Comparison of ENCODE assay signal across 7 mouse cellular contexts in genomic region chr13:52025482-52025848, GRCm38 (mm10).
DNase-seq lines count a peak whose midpoint lies in the region; ATAC-seq lines count a peak whose summit lies in the region.

No protein-coding gene starts in this region.

- no peak overlapping the region for H3K27ac ChIP-seq in embryonic facial prominence, embryonic 13.5 days
- H3K27ac ChIP-seq in hindbrain, embryonic 14.5 days, result no peak overlapping the region

- no peak for ATAC-seq in megakaryocyte, adult 5-6 weeks (ENCODE audit: poor library complexity, severe bottlenecking)
- peak; percentile 32; the same call in 1 of the 2 replicates for ATAC-seq in embryonic facial prominence, embryonic 13.5 days (ENCODE audit: insufficient number of reproducible peaks, insufficient read depth, low FRiP score, low TSS enrichment, low read depth)
- peak; percentile 58; the same call in 1 of the 2 replicates for ATAC-seq in hindbrain, embryonic 14.5 days (ENCODE audit: low FRiP score)

- H3K4me2 ChIP-seq in embryonic facial prominence, embryonic 13.5 days, result no peak overlapping the region
- no peak overlapping the region for H3K4me2 ChIP-seq in hindbrain, embryonic 14.5 days (replicated peaks)

- peak overlapping the region; percentile 19 for H3K4me3 ChIP-seq in megakaryocyte, embryonic 14.5 days (replicated peaks)
- H3K4me3 ChIP-seq in embryonic facial prominence, embryonic 13.5 days, result no peak overlapping the region
- H3K4me3 ChIP-seq in hindbrain, embryonic 14.5 days (replicated peaks; ENCODE audit: low read length), result no peak overlapping the region

- 0 out of 2 replicates have a peak, but pooled peaks cover under 1% of the 10 kb centered on the region for H3K9me3 ChIP-seq in megakaryocyte, embryonic 14.5 days
- no peaks in the 10 kb centered on the region for H3K9me3 ChIP-seq in embryonic facial prominence, embryonic 13.5 days
- H3K9me3 ChIP-seq in hindbrain, embryonic 14.5 days (ENCODE audit: control insufficient read depth, low read length), result no peaks in the 10 kb centered on the region

- DNase-seq in hindbrain, embryonic 14.5 days (ENCODE audit: low spot score), result no peak
- DNase-seq in skeletal muscle tissue, adult 2 months (ENCODE audit: low read depth, low spot score), result peak; percentile 76
- no peak for DNase-seq in left cerebral cortex, postnatal 10 days (ENCODE audit: extremely low spot score in 1 of 2, low spot score in 2 of 2)
- DNase-seq in lung, postnatal 4 days, result no peak

- H3K4me1 ChIP-seq in megakaryocyte, embryonic 14.5 days, result peaks cover 97% of the 10 kb centered on the region
- H3K4me1 ChIP-seq in embryonic facial prominence, embryonic 13.5 days, result peaks cover 64% of the 10 kb centered on the region
- H3K4me1 ChIP-seq in hindbrain, embryonic 14.5 days (replicated peaks; ENCODE audit: control insufficient read depth, insufficient read depth, low read length), result peaks cover 16% of the 10 kb centered on the region

- no peak overlapping the region for H3K9ac ChIP-seq in embryonic facial prominence, embryonic 13.5 days
- no peak overlapping the region for H3K9ac ChIP-seq in hindbrain, embryonic 14.5 days

- WGBS in embryonic facial prominence, embryonic 13.5 days, result 72% methylated on average over 5 of the region's 5 CpGs
- WGBS in hindbrain, embryonic 14.5 days, result 57% methylated on average over 5 of the region's 5 CpGs

- peaks cover 21% of the 10 kb centered on the region for H3K27me3 ChIP-seq in megakaryocyte, embryonic 14.5 days (replicated peaks)
- H3K27me3 ChIP-seq in embryonic facial prominence, embryonic 13.5 days, result no peaks in the 10 kb centered on the region
- no peaks in the 10 kb centered on the region for H3K27me3 ChIP-seq in hindbrain, embryonic 14.5 days (ENCODE audit: control insufficient read depth, insufficient read depth, low read length)

- H3K36me3 ChIP-seq in megakaryocyte, embryonic 14.5 days (replicated peaks; ENCODE audit: low read length), result no peaks in the 10 kb centered on the region
- H3K36me3 ChIP-seq in embryonic facial prominence, embryonic 13.5 days, result no peaks in the 10 kb centered on the region
- no peaks in the 10 kb centered on the region for H3K36me3 ChIP-seq in hindbrain, embryonic 14.5 days (replicated peaks; ENCODE audit: control insufficient read depth, insufficient read depth)

- intact Hi-C loops in left cerebral cortex, postnatal 10 days (cut with DNase I), result loop anchor here (5.0 kb wide), 1 partner anchor 178 kb away; the partner anchor contains the start of gene Gadd45g
